Mouse (Mus musculus): ENCODE results near the gene Stk11. TPM values are rescaled to one million over a fixed set of nuclear protein-coding genes. Genes with fewer than 3 reads are reported as not detected.

Gene Stk11
- total and polyA plus RNA-seq, 3 experiments: 47.4 to 94.9 (median 65.9) TPM

DNA sequence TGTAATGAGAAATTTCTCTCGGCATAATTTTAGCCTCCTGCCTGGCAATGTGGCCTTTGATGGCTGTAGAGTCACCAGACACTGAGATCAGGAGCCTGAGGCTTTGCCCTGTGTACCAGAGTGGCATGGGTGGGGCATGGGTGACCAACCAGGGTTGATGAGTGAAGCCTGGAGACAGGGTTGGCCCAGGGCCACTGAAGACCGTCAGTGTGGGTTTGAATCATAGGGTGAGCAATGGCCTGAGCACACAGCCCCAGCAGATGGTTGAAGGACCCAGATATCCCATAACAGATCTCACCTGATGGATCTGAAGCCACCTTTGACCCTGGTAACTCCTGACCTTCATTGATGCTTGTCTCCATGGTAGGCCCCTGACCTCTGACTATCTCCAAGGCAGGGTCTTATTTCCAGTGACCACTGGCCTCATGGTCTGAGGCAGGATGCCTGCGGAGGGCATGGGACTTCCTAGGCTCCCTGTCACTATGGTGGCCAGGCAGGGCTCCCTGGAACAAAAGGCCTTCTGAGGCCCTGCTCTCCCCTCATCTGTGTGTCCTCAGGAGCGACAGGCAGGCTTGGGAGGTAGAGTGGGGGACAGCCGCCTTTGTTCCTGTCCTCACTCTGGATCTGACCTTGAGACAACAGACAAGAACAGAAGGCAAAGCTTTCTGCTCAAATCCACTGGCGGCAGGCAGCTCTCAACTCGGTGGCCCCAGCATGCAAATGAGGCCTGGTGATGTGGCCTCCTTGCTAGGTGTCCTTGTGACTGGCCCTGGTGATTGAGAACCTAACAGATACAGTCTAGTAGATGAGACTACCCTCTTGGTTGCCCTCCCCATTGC lies 62.1 kb downstream of the Stk11 start:
- peaks cover 2 to 21% of the 10 kb centered on the region in 2 experiments for H3K36me3 ChIP-seq (replicated peaks in 1 of 2; ENCODE audit: control insufficient read depth in 1 of 2, insufficient read depth in 1 of 2, low read length in 1 of 2)
- dilution Hi-C loops (cut with MboI; ENCODE audit: extremely low pct_ligation_motif_present, extremely low pct_unique_long_range_greater_than_20kb, low sequenced_read_pairs): no loop called here
- peak overlapping the region in 1 of 3 experiments; percentile 20 for H3K4me3 ChIP-seq (replicated peaks in 1 of 3; ENCODE audit: low read depth in 2 of 3, low read length in 2 of 3, poor library complexity in 1 of 3)
- H3K27ac ChIP-seq (ENCODE audit: insufficient read depth, low read depth): peak overlapping the region; percentile 31
- H3K79me2 ChIP-seq (replicated peaks; ENCODE audit: control insufficient read depth, extremely low read depth, insufficient read depth, poor library complexity, severe bottlenecking): no peaks in the 10 kb centered on the region
- peaks cover 24 to 58% of the 10 kb centered on the region in 2 experiments for H3K4me1 ChIP-seq (ENCODE audit: control insufficient read depth in 1 of 2, insufficient read depth in 2 of 2)
- TF ChIP-seq MYC (IDR thresholded peaks at IDR 0.05; ENCODE audit: low read depth, low read length): no peak
- TF ChIP-seq E2F4 (IDR thresholded peaks at IDR 0.05; ENCODE audit: insufficient replicate concordance, low read depth, low read length): no peak
- TF ChIP-seq JUN (IDR thresholded peaks at IDR 0.05; ENCODE audit: insufficient read depth, low read depth, low read length): no peak
- TF ChIP-seq POLR2AphosphoS2 (IDR thresholded peaks at IDR 0.05; ENCODE audit: low read depth, low read length): no peak
- 0 out of 2 replicates have a peak, but pooled peaks have one; percentile 46 for TF ChIP-seq MXI1 (IDR thresholded peaks at IDR 0.05; ENCODE audit: low read depth, low read length)
- 0 out of 2 replicates have a peak, but pooled peaks have one; percentile 10 for TF ChIP-seq ELF1 (IDR thresholded peaks at IDR 0.05; ENCODE audit: low read depth, low read length)
- 0 out of 2 replicates have a peak, but pooled peaks have one; percentile 37 for TF ChIP-seq TBP (conservative IDR thresholded peaks at IDR 0.05; ENCODE audit: low read depth, low read length)
- no peak for TF ChIP-seq ZC3H11A (IDR thresholded peaks at IDR 0.05; ENCODE audit: low read depth, low read length)
- TF ChIP-seq CHD2 (IDR thresholded peaks at IDR 0.05; ENCODE audit: low read length): no peak
- no peak for TF ChIP-seq RAD21 (IDR thresholded peaks at IDR 0.05; ENCODE audit: low read depth, low read length)
- no peak for TF ChIP-seq HCFC1 (IDR thresholded peaks at IDR 0.05; ENCODE audit: low read depth, low read length)
- TF ChIP-seq ZMIZ1 (IDR thresholded peaks at IDR 0.05; ENCODE audit: low read depth, low read length): 0 out of 2 replicates have a peak, but pooled peaks have one; percentile 47
- TF ChIP-seq IRF4 (IDR thresholded peaks at IDR 0.05; ENCODE audit: low read depth, low read length): no peak
- TF ChIP-seq NRF1 (IDR thresholded peaks at IDR 0.05; ENCODE audit: low read depth, low read length): no peak
- TF ChIP-seq BHLHE40 (IDR thresholded peaks at IDR 0.05; ENCODE audit: low read depth, low read length): 0 out of 2 replicates have a peak, but pooled peaks have one; percentile 13
- in situ Hi-C loops (cut with MboI; ENCODE audit: low pct_ligation_motif_present, low pct_unique_long_range_greater_than_20kb, low sequenced_read_pairs): loop anchor here (5.0 kb wide), 2 partner anchors 70 to 170 kb away; partner anchors contain the start of genes Adamtsl5 and Ndufs7
- peak overlapping the region; percentile 10 for H3K4me2 ChIP-seq (ENCODE audit: insufficient read depth, low read depth, poor library complexity, severe bottlenecking)
- DNase-seq (ENCODE audit: extremely low read depth): peak; percentile 53
- peaks cover 39% of the 10 kb centered on the region for H3K27me3 ChIP-seq (replicated peaks)
- no peaks in the 10 kb centered on the region for H3K9me3 ChIP-seq (replicated peaks; ENCODE audit: low read length)
- H3K9ac ChIP-seq (ENCODE audit: insufficient read depth, low read depth): no peak overlapping the region

Measured in CH12.LX (cell line).